Mouse (Mus musculus) cerebellum, adult 18-20 months (tissue): Measurements from ENCODE around the gene Dazl.
"Not testable (repeated sequence)": the region's sequence is repeated elsewhere in the genome, so short reads cannot be mapped to it uniquely, and the experiment has no call there.

ENCODE experiments used
- DNase-seq, 2 experiments: peaks; one replicate each; pipeline ENCODE4 v3.0.0; 2021

The Dazl gene

DNA sequence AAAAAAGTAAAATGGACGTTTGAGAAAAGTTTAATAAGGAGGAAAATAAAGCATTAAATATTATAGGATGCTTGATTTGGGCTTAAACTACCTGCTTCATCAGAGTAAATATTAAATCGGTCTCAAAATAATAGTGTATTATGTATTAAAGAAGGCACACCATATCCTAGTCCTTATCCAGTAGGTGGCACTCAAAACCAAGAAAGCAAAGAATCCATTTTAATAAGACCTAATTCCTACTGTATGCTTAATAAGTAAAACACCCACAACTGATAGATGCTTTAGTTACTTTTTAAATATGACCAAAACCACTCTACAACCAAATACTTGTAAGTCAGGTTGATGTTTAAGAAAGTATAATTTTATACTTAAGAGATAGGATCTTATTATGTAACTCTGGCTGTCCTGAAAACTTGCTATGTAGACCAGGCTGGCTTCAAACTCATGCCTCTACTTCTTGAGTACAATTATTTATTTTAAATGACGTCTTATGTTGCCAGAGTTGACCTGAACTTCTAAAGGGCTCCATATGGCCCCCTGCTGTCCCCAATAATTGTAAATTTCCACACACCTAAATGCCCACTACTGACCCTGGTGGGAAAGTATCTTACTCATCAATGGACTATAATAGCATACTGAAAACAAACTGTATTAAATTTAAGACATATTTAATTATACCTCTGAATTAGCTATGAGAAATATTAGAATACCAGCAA, 1.8 kb downstream of the Dazl start:
- peak in 1 of 2 experiments; percentile 27 for DNase-seq

DNA sequence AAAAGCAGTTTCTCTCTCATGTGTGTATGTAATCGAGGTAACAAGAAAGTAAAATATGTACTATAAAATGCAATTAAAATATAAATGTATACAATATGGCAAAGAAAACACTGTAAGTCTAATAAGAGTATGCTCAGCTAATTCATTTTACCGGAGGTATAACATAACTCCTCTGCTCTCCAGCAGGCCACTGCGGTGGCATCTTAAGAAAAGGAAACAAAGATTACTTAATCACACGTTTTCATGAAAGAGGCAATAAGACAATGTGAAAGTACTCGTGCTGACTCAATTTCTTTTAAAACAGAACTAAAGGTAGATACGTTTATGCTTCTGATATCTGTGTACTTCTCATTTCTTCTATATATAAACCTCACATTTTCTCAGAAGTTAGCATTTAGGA, 8.6 kb downstream of the Dazl start:
- DNase-seq: no peak

DNA sequence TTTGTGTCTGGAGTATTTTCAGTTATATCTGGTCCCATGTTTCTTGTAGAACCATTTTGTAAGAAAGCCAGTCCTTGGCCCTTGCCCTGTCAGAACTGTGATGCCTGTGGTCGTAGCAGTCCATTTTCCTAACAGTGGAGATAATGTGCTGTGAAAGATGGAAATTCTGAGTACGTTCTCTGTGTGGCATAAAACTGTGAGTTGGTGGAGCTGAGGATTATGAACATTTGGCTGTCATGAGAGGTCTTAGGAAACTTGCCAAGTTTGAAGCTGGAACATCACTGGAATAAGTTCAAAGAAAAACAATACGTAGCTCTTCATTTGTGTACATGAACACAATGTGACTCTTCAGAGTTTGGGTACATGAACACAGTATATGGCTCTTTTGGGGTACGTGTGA, 31.8 kb downstream of the Dazl start:
- not testable (repeated sequence) for DNase-seq

DNA sequence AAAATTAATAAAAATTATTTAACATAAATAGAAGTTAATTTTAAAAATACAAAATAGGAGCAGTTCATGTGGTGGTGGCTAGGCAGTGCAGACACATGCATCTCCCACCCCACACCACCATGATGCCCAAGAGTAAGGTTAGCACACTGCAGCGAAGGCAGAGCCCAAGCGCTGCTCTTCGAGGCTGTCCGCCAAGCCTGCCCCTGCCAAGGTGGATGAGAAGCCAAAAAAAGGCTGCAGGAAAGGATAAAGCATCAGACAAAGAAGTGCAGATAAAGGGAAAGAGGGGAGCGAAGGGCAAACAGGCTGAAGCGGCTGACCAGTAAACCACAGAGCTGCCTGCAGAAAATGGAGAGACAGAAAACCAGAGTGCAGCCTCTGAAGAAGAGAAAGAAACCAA, 32.6 kb downstream of the Dazl start:
- DNase-seq: no peak

DNA sequence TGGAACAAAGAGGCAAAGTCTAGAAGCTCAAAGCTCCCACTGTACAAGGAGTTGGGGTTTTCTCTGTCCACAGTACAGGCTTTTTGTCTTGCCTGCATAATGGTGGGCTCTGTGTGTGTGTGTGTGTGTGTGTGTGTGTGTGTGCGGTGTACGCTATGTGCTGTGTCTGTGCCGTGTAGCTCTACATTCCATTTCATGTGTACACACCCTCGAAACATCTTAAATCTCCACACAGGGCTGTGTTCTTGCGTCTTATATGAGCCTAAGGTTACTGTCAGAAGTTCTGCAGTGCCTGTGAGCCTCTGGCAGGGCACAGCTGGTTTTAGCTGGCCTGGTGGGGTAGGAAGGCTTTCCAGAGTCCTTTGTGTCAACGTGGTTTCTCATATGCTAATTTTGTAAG, 46.8 kb downstream of the Dazl start:
- DNase-seq: no peak

DNA sequence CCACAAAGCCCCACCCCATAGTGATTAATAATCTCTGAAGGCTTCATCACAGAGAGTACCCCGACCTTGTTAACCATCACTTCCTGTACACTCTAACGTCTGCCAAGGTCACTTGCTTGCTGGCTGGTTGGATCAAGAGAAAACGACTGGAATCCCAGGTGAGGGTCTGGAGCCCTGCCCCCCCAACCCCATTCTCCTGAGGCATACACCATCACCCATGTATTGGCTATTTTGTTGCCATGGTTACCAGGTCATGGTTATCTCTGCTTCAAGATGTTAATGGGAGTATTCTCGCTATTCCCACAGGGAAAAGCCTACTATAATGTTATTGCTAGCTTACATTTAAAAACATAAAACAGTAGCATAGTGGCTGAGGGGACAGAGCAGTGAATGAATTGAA, 48.8 kb downstream of the Dazl start:
- no peak for DNase-seq

DNA sequence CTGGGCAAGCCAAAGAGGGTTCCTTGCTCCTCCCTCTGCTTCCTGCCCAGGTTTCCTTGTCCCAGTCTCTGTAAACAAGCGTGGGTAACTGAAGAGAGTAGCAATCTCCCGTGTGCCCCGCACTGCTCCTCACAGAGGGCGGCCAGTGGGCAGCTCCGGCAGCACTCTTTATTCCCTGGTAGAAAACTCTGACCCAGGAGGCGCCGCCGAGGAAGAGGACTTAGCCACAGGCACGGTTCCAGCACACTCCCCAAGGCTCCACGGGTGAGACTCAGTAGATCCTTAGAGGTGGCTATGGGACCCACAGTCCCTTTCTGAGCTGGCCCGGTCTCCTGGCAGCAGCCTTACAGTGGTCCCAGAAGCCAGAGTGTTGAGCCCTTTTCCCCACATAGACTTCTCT, 50.1 kb downstream of the Dazl start:
- DNase-seq: no peak

DNA sequence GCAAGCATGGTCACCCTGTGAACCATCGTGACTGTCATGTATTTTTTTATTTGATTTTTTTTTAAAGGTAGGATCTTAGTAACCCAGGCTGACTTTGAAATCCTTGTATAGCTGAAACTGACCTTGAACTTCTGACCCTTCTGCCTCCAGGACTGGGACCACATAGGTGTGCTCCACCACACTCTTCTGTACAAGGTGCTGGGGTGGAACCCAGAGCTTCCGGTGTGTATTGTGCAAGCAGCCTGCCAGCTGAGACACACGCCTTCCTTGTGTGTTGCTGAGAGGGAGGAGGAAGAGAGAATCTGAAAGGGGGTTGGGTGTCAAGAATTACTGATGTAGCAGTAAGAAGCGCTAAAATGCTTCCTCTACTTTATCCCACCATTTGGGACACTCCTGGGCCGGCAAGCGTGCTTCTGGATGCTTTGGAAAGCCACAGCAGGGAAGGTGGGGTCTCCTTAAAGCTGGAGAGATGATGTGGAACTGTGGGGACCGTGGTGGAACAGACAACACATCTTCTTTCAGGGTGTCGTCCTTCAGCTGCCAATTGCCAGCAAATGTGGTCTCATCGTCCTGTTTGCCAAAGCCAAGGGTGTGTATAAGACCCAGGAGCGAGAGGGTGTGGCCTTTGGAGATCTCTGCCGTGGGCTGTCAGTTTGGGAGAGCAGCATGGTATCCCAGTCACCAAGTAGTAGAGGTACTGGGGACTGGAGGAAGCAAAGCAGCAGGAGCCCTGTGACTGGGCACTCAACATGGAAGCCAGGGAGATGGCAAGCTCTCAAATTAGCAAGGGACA, 55.4 kb downstream of the Dazl start:
- DNase-seq: no peak

DNA sequence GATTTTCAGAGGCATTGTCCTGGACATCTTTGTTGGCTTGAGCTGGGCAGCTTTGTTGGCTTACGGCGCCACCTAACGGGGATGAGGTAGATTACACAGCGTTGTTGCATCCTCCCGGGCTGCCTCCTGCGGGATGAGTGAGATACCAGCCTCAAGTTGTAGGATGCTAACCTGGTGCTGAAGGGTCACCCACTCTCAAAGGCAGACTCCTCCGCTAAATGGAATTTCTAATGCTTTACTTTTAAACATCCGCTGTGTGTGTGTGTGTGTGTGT, 56.1 kb downstream of the Dazl start:
- peak; percentile 84 to 92 for DNase-seq

DNA sequence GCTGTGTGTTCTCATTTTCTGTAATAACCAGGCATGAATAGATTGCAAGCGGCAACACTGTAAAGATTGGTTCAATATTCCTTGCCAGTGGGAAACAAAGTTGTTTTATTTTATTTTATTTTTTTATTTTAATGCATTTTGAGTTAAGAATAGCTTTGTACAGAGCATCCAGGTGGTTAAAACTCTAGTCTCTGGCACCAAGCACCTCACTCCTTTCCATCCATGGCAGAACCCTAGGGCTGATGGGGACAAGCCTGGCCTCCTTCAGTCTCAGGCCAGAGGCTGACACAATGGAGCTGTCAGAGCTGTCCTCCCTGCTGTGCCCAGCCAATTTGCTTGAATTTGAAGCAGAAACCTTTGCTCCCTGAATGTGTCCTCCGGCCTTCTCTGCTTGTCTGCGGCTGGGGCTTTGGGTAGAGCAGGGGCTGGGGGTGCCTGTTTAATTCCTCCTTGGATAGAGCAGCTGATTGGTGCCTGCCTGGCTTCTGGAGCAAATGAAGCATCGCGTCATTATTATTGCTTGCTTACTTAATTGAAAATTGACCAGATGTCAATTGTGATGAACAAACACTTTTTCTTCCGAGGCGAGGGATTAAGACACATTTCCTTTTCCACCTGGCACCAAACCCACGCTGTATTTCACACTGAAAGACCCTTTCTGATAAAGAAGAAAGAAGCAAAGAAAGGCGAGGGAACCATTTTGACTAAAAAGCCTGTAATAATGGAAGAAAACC, 56.6 kb downstream of the Dazl start:
- DNase-seq: peak in 1 of 2 experiments; percentile 20

DNA sequence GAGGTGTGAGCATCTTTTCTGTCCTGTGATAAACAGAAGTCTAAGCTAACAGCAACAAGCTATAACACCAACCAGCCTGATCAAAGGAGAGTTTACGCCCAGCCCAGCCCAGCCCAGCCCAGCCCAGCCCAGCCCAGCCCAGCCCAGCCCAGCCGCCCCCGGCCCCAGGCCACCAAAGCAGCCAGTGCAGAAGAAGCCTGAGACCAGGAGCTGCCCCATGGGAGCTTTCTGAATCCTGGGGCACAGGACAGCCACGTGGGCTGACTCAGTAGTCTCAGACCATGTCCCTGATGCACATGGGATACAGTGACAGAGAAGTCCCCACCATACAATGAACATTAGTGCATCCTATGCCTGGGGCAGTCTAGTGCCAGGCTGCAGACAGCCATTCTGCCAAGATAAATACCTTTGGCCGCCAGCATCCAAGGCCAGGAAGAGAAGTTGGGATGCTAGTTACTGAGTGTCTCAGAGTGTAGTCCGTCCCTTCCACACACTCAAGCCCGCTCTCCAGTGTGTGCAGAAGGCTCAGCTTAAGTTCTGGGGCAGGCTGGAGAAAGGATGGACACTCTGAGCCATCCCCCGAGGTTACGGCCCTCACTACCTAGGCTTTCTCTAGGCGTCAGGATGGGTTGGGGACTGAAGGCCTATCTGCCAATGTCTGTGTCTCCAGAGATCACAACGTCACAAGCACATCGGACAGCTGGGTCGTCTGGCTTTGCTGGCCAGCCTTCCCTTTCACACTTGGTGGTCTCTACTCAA, 57.3 kb downstream of the Dazl start:
- no peak for DNase-seq

DNA sequence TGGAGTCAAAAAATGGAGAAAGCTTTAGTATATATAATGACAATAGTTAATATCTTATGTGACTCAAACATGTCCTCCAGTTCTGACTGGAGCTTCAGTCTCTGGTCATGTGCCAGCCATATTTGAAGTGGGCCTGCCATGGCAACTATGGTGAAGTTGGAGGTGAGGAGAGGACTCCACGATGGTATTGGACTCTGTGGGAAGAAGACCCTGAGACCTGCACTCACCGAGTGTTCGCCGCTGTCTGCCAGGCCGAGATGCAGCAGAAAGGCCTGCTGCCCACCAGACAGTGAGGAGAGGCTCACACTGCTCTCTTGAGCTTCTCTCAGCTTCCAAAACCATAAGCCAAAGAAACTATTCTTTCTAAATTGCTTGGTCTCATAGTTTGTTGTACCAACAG, 59.5 kb downstream of the Dazl start:
- no peak for DNase-seq

DNA sequence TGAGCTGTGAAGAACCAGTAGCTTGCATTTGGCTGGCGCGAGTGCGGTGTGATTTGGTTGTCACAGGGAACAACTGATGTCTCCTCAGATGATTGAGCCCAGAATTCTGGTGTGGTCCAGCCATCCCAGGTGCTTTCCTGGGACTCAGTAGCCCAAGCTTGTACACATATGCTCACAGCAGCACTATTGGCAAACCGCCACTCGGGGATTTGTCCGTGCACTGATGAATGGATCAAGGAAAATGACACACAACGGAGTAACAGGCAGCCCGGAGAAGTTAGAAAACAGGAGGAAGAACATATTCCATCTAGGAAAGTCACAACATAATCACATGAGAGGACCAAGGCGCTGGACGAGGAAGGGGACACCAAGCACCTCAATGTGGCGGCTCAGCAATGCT, 60.6 kb downstream of the Dazl start:
- no peak for DNase-seq

DNA sequence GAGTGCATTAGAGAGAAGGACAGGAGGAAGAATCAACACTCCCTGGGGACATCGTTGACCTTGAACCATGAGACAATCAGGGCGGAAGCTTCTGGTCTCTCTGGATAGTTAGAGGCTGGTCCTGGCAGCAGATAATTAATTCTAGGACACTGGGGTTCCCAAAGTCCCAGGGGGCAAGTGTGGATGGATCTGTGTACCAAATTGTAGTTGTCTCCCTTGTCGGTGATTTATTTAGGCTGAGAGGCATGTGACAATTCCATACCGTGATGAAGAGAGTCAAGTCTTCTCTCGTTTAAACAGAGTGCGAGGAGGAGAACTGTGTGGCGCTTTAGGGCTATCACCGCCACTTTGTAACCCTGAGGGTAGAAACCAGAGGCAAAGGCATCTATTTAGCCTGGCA, 62.2 kb downstream of the Dazl start:
- DNase-seq: no peak

DNA sequence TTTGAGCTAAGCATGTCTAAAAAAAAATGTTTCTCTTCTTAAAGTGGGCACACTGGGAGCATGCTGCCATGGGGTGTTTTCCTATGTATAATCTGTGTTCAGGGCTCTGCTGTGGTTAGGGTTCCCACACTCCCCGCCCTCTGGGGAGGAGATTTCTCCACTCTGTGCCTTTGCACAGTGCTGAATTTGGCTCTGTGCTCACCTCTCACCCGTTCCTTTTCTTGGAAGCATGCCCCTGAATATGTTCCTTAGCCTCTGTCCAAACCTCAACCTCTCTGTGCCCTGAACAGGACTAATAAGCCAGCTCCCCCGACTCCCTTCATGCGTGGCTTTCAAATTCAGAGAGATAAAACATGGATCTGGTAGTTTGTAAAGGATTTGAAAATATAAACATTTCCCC, 63.9 kb downstream of the Dazl start:
- DNase-seq: no peak
